Mouse (Mus musculus): ENCODE data around the gene Nxnl1. TPM values are rescaled to one million over a fixed set of nuclear protein-coding genes. Genes with fewer than 3 reads are reported as not detected.
"Not testable (repeated sequence)": the region's sequence is repeated elsewhere in the genome, so short reads cannot be mapped to it uniquely, and the experiment has no call there.

The Nxnl1 gene
- polyA plus RNA-seq, 1 experiment from 2014 or later = not detected

- Histone ChIP-seq H3K9ac (no peak overlapping the region), H3K9me3 (replicated peaks) (no peaks in the 10 kb centered on the region), H3K36me3 (peaks cover 11% of the 10 kb centered on the region; the same call in 1 of the 2 replicates), H3K4me1 (replicated peaks) (no peaks in the 10 kb centered on the region), H3K4me3 (no peak overlapping the region), H3K27ac (no peak overlapping the region), H3K27me3 (peaks cover 23% of the 10 kb centered on the region), H3K4me2 (no peak overlapping the region)
- WGBS = 54% methylated on average over 6 of the region's 6 CpGs
- no peak for ATAC-seq (replicated peaks; ENCODE audit: insufficient number of reproducible peaks, insufficient read depth, low FRiP score, low read depth)
Measured at GRCm38 (mm10) chr8:71552770-71553169, 13.6 kb downstream of the Nxnl1 start.

DNA sequence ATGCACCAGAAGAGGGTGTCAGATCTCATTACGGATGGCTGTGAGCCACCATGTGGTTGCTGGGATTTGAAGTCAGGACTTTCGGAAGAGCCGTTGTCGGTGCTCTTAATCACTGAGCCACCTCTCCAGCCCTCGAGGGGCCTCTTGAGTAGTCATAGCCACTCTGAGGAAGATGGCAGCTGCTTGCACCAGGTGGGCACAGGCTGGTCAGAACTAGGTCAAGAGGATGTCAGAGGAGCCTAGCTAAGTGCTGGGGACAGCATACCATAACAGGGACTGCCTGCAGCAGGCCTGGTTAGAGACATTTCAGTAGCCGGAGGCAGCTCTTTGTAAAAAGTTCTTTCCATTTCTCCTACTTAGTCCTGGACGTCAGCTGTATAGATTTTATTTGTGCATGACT, 15.6 kb downstream of the Nxnl1 start:
- Histone ChIP-seq H3K4me2 (no peak overlapping the region), H3K9me3 (replicated peaks) (no peaks in the 10 kb centered on the region), H3K36me3 (peaks cover 23% of the 10 kb centered on the region; the same call in 1 of the 2 replicates), H3K27me3 (0 out of 2 replicates have a peak, but pooled peaks cover 5% of the 10 kb centered on the region), H3K27ac (no peak overlapping the region), H3K9ac (no peak overlapping the region), H3K4me1 (replicated peaks) (no peaks in the 10 kb centered on the region), H3K4me3 (no peak overlapping the region)
- 67% methylated on average over 7 of the region's 7 CpGs for WGBS
- ATAC-seq (replicated peaks; ENCODE audit: insufficient number of reproducible peaks, insufficient read depth, low FRiP score, low read depth) = no peak

DNA sequence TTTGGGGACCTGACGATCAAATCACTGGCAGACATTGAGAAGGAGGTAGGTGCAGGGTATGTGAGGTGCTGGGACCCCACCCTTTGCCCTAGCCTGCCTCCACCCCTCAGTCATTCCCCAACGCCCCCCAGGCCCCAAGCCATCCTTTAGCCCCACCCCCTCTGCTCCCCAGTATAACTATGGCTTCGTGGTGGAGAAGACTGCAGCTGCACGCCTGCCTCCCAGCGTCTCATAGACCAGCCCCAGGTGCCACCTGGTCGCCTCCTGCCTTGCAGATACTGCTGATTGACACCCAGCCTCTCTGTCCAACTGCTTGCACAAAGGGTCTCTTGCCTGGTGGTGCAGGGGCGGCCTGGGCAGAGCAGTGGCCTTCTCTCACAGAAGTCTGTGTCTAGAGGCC, 18.8 kb downstream of the Nxnl1 start:
- H3K27me3 ChIP-seq = no peaks in the 10 kb centered on the region
- no peak overlapping the region for H3K9ac ChIP-seq
- H3K4me2 ChIP-seq = no peak overlapping the region
- no peak for ATAC-seq (replicated peaks; ENCODE audit: insufficient number of reproducible peaks, insufficient read depth, low FRiP score, low read depth)
- H3K27ac ChIP-seq = no peak overlapping the region
- no peaks in the 10 kb centered on the region for H3K9me3 ChIP-seq (replicated peaks)
- peaks cover 11% of the 10 kb centered on the region for H3K4me1 ChIP-seq (replicated peaks)
- no peak overlapping the region for H3K4me3 ChIP-seq
- WGBS = 85% methylated on average over 7 of the region's 7 CpGs
- H3K36me3 ChIP-seq = peaks cover 28% of the 10 kb centered on the region; the same call in 1 of the 2 replicates

DNA sequence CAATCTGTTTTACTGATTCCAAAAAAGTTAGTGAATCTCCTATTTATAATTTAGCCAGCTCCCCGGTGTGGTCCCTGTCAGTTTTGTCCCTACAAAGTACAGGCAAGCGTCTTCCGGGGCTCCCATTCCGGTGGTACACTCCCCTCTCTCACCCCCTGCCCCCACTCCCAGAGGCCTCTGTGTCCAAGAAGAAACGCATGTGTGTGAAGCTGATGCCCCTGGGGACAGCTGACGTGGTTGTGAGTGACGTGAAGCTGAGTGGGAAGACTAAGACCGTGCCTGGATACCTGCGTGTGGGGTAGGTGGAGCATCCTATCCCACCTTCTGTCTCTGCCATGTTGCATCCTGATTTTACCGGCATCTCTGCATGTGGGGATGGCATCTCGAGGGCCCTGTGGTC, 21.3 kb downstream of the Nxnl1 start:
- Histone ChIP-seq H3K36me3 (peaks cover 28% of the 10 kb centered on the region; the same call in 1 of the 2 replicates), H3K4me1 (replicated peaks) (peaks cover 11% of the 10 kb centered on the region), H3K4me3 (no peak overlapping the region), H3K27ac (no peak overlapping the region), H3K4me2 (no peak overlapping the region), H3K27me3 (no peaks in the 10 kb centered on the region), H3K9ac (no peak overlapping the region), H3K9me3 (replicated peaks) (no peaks in the 10 kb centered on the region)
- no peak for ATAC-seq (replicated peaks; ENCODE audit: insufficient number of reproducible peaks, insufficient read depth, low FRiP score, low read depth)
- WGBS = 91% methylated on average over 11 of the region's 11 CpGs

GRCm38 (mm10) chr8:71543755-71544154, 22.6 kb downstream of the Nxnl1 start:
- peaks cover 26% of the 10 kb centered on the region; the same call in 1 of the 2 replicates for H3K36me3 ChIP-seq
- H3K9ac ChIP-seq = peak overlapping the region; percentile 86
- ATAC-seq (replicated peaks; ENCODE audit: insufficient number of reproducible peaks, insufficient read depth, low FRiP score, low read depth) = no peak
- peak overlapping the region; percentile 98 for H3K4me3 ChIP-seq
- no peak overlapping the region for H3K27ac ChIP-seq
- no peaks in the 10 kb centered on the region for H3K27me3 ChIP-seq
- H3K4me2 ChIP-seq = peak overlapping the region; percentile 94
- H3K4me1 ChIP-seq (replicated peaks) = peaks cover 11% of the 10 kb centered on the region
- WGBS = 80% methylated on average over 9 of the region's 9 CpGs
- H3K9me3 ChIP-seq (replicated peaks) = no peaks in the 10 kb centered on the region

DNA sequence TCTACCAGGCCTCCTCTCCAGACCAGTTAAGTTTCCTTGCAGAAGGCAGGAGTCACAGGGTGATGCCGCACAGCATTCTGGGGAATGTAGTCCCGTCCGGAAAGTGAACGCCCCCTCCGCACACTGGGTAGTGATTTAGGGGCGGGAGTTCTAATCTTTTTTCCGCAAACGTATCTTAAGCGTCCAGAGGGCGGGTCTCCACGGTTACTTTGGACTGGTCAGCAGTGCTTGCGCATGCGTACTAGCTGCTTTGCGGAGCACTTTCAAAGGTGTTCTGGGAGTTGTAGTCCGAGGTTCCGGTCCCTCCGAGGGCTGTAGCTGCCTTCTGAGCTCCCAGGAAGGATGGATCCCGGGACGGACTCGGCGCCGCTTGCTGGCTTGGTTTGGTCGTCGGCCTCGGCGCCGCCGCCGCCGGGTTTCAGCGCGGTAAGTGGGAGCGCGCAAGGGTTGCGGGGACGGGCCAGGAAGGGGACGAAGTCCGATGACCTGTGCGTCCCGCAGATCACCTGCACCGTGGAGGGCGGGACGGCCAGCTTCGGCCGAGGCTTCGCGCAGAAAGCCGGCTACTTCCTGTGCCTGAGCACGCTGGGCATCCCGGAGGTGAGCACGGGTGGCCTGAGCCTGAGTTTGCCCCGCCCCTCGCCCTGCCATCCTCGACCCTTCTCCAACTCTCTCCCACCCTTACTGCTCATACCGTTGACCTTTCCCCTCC, 23.6 kb downstream of the Nxnl1 start, which contains the start of gene Mvb12a:
Gene Mvb12a, plus strand, starts transcription at position 291 of the 712 bp plus-strand sequence.
- Histone ChIP-seq H3K36me3 (peaks cover 17% of the 10 kb centered on the region; the same call in 1 of the 2 replicates), H3K4me2 (peak within 1 kb of the TSS; percentile 94), H3K27ac (peak within 1 kb of the TSS; percentile 69), H3K4me1 (replicated peaks) (peaks cover 14% of the 10 kb centered on the region), H3K9ac (peak within 1 kb of the TSS; percentile 86), H3K27me3 (no peaks in the 10 kb centered on the region), H3K4me3 (peak within 1 kb of the TSS; percentile 98), H3K9me3 (replicated peaks) (no peaks in the 10 kb centered on the region)
- peak; percentile 94 for ATAC-seq (replicated peaks; ENCODE audit: insufficient number of reproducible peaks, insufficient read depth, low FRiP score, low read depth)
- WGBS = 0% methylated on average over 55 of the region's 55 CpGs

GRCm38 (mm10) chr8:71537028-71537867, 29.2 kb downstream of the Nxnl1 start, which contains the start of gene Bst2:
Gene Bst2 (minus strand): TSS chr8:71537456.
- Histone ChIP-seq H3K4me2 (peak within 1 kb of the TSS; percentile 79), H3K27ac (peak within 1 kb of the TSS; percentile 66), H3K9me3 (replicated peaks) (no peaks in the 10 kb centered on the region), H3K4me1 (replicated peaks) (peaks cover 18% of the 10 kb centered on the region), H3K9ac (peak within 1 kb of the TSS; percentile 50), H3K4me3 (peak within 1 kb of the TSS; percentile 60), H3K27me3 (no peaks in the 10 kb centered on the region), H3K36me3 (no peaks in the 10 kb centered on the region)
- WGBS = 2% methylated on average over 37 of the region's 37 CpGs
- peak; percentile 82 for ATAC-seq (replicated peaks; ENCODE audit: insufficient number of reproducible peaks, insufficient read depth, low FRiP score, low read depth)

GRCm38 (mm10) chr8:71535663-71536062, 30.7 kb downstream of the Nxnl1 start:
- Histone ChIP-seq H3K36me3 (no peaks in the 10 kb centered on the region), H3K9ac (peak overlapping the region; percentile 31; the same call in 1 of the 2 replicates), H3K4me1 (replicated peaks) (peaks cover 18% of the 10 kb centered on the region), H3K4me3 (peak overlapping the region; percentile 60), H3K9me3 (replicated peaks) (no peaks in the 10 kb centered on the region), H3K27me3 (no peaks in the 10 kb centered on the region), H3K27ac (no peak overlapping the region), H3K4me2 (peak overlapping the region; percentile 79)
- WGBS = 76% methylated on average over 5 of the region's 5 CpGs
- ATAC-seq (replicated peaks; ENCODE audit: insufficient number of reproducible peaks, insufficient read depth, low FRiP score, low read depth) = no peak

DNA sequence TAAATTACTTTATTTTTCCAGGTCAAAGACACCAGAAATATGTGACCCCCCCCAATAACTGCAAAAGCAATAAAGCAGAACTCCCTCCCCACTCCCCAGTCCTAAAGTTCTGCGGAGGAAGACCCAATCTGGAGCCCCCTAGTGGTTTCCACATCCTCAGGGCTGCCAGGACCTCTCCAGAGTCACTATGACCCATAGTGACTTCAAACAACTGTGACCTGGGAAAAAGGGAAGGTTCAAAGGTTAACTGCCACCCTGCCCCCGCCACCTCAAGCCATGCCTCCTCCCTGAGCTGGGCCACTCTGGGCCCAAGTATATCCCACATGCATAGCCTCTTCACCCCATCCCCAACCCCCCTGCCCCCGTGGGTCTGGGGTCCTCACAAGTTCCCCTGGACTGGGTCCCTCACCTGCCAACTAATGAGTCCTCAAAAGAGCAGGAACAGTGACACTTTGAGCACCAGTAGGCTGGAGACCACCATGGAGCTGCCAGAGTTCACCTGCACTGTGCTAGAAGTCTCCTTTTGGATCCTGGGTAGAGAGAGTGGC, 32.1 kb downstream of the Nxnl1 start:
- H3K9me3 ChIP-seq (replicated peaks) = no peaks in the 10 kb centered on the region
- no peak overlapping the region for H3K4me3 ChIP-seq
- H3K4me2 ChIP-seq = no peak overlapping the region
- peaks cover 18% of the 10 kb centered on the region for H3K4me1 ChIP-seq (replicated peaks)
- no peak for ATAC-seq (replicated peaks; ENCODE audit: insufficient number of reproducible peaks, insufficient read depth, low FRiP score, low read depth)
- WGBS = 34% methylated on average over 3 of the region's 3 CpGs
- no peak overlapping the region for H3K27ac ChIP-seq
- no peaks in the 10 kb centered on the region for H3K36me3 ChIP-seq
- H3K9ac ChIP-seq = no peak overlapping the region
- no peaks in the 10 kb centered on the region for H3K27me3 ChIP-seq

- not testable (repeated sequence) for H3K4me3 ChIP-seq; ATAC-seq (replicated peaks; ENCODE audit: insufficient number of reproducible peaks, insufficient read depth, low FRiP score, low read depth); H3K9me3 ChIP-seq (replicated peaks); H3K36me3 ChIP-seq; H3K27me3 ChIP-seq; H3K27ac ChIP-seq; H3K4me2 ChIP-seq; H3K9ac ChIP-seq
- H3K4me1 ChIP-seq (replicated peaks) = peaks cover 28% of the 10 kb centered on the region
- WGBS = 61% methylated on average over 7 of the region's 12 CpGs
Measured at GRCm38 (mm10) chr8:71530735-71531467, 35.5 kb downstream of the Nxnl1 start.
